Mouse (Mus musculus): ENCODE results near the gene Nav2.

Gene Nav2

GRCm38 (mm10) chr7:49638941-49639776 lies 730.6 kb downstream of the Nav2 start:
- DNase-seq, result no peak

GRCm38 (mm10) chr7:49639864-49640708 lies 731.6 kb downstream of the Nav2 start:
- no peak for DNase-seq

GRCm38 (mm10) chr7:49640709-49641305 lies 732.3 kb downstream of the Nav2 start:
- DNase-seq, result no peak

Measured in lung, postnatal 14 days (tissue).